Mouse (Mus musculus): ENCODE results near the gene Gsta4.

DNA sequence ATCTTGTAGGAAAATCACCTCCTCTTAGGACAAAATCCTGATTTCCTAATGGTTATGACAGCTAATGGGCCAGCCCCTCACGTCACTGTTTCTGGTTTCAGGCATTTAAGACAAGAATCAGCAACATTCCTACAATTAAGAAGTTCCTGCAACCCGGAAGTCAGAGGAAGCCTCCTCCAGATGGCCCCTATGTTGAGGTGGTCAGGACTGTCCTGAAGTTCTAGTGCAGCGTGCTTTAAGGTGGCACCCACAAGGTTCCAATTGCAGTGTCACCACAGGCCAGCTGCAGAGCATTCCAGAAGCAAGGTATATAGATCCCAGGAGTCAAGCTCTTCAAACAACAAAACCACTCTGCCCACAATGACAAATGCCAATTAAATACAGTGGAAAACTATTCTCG, 26.4 kb downstream of the Gsta4 start:
- TF ChIP-seq POLR2A (IDR thresholded peaks at IDR 0.05; ENCODE audit: extremely low read depth, insufficient read depth, low read length) (no peak), CTCF (IDR thresholded peaks at IDR 0.05; ENCODE audit: low read depth, low read length) (no peak)
